Mouse (Mus musculus): Measurements from ENCODE around the gene Zfp518a. TPM values are rescaled to one million over a fixed set of nuclear protein-coding genes. Genes with fewer than 3 reads are reported as not detected.

Gene Zfp518a
- polyA plus RNA-seq (2012; rRNA removed) = 6.6 and 6.8 TPM in 2 replicates

DNA sequence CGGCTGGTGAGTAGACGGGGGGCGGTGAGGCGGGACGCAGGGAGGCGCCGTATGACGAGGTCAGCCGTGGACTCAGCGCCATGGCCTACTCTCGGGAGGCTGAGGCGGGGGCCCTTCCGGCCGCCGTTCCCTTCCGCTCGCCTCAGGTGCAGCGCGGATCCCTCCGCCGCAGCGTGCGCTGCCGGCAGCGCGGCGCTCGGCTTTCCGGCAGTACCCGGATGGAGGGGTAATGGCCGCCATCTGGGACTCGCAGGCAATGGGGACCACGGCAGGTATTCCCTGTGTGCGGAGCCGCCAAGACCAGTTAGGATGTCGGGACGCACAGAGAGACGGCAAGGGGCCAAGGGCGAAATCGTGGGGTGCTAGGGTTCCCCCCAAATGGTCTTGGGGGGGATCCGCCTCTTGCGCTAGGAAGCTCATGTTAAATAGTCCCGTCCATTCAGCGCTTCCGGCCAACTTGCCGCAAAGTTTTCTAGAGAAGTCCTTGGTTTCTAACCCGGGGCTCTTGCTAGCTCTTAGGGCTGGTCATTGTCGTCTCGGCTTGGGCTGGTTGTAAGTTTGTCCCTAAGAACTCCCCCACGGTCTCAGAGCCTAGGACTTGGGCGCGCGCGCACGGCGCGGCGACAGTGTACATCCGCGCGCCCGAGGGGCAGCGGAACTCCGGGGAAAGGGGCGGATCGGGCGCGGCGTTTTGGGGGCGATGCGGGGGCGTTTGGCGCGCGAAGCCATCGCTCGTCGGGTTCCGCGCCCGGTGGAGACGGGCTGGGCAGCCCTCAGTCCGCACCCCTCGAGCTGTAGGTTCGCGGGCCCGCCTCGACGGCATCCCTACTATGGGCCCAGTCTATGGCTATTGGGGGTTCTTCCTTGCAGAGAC is at the start of gene Zfp518a:
Gene Zfp518a, plus strand, starts transcription at position 187 of the 874 bp plus-strand sequence.
- TF ChIP-seq CTCF (IDR thresholded peaks at IDR 0.05; ENCODE audit: borderline replicate concordance, extremely low read depth, insufficient read depth, insufficient read length) = no peak
- peak; percentile 88 for TF ChIP-seq POLR2A (IDR thresholded peaks at IDR 0.05; ENCODE audit: borderline replicate concordance, extremely low read depth, insufficient read depth, insufficient read length, poor library complexity, severe bottlenecking)
- peak; percentile 98 for DNase-seq (ENCODE audit: low read depth)

DNA sequence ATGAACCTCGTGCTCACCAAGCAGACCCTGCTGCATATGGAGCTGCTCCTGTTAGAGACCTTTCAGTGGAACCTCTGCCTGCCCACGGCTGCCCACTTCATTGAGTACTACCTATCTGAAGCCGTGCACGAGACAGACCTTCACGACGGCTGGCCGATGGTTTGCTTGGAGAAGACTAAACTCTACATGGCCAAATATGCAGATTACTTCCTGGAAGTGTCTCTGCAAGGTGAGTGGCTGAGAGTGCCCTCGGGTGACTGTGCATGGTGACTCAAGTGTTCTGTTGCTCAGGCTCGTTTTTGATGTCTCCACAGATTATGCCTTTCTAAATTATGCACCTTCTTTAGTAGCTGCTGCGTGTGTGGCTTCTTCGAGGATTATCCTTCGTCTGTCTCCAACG is 49.8 kb upstream of the Zfp518a start:
- no peak for DNase-seq (ENCODE audit: low read depth)
- TF ChIP-seq POLR2A (IDR thresholded peaks at IDR 0.05; ENCODE audit: borderline replicate concordance, extremely low read depth, insufficient read depth, insufficient read length, poor library complexity, severe bottlenecking) = no peak
- no peak for TF ChIP-seq CTCF (IDR thresholded peaks at IDR 0.05; ENCODE audit: borderline replicate concordance, extremely low read depth, insufficient read depth, insufficient read length)

DNA sequence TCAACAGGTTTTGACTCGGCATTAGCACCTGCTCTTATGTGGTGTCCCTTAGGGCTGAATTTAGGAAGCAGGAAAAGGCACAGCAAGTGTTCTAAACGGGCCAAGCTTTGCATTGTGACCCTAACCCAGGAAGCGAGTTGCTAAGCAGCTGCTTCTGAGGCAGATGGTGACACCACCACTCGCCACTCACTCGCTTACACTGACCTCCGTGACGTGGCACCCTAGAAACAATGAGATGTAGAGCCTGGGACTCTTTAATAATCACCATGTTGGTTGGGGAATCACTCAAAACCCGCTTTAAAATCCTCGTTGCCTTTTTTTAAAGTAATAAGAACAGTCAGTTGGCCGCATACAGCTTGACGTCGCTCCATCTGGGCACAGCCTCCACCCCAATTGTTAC is 45.1 kb upstream of the Zfp518a start:
- no peak for TF ChIP-seq POLR2A (IDR thresholded peaks at IDR 0.05; ENCODE audit: borderline replicate concordance, extremely low read depth, insufficient read depth, insufficient read length, poor library complexity, severe bottlenecking)
- TF ChIP-seq CTCF (IDR thresholded peaks at IDR 0.05; ENCODE audit: borderline replicate concordance, extremely low read depth, insufficient read depth, insufficient read length) = no peak
- DNase-seq (ENCODE audit: low read depth) = no peak

DNA sequence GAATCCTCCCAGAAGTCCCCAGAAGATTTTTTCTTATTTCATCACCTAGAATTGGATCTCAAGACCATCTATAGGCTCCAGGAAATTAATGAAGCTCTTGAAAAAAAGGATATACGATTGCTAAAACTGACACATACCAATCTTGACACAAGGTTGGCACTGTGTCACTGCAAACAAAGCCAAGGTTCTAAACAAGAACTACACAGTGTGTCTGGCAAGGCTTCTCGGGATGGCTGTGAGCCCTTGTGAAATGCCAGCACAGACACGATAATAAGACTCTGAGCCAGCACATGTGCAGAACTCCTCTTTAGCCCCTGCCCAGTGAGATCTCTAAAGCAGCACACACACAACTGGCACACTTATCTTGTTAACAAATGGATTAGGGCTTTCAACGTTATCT is 35.0 kb upstream of the Zfp518a start:
- DNase-seq (ENCODE audit: low read depth) = peak; percentile 62
- TF ChIP-seq CTCF (IDR thresholded peaks at IDR 0.05; ENCODE audit: borderline replicate concordance, extremely low read depth, insufficient read depth, insufficient read length) = no peak
- TF ChIP-seq POLR2A (IDR thresholded peaks at IDR 0.05; ENCODE audit: borderline replicate concordance, extremely low read depth, insufficient read depth, insufficient read length, poor library complexity, severe bottlenecking) = no peak

DNA sequence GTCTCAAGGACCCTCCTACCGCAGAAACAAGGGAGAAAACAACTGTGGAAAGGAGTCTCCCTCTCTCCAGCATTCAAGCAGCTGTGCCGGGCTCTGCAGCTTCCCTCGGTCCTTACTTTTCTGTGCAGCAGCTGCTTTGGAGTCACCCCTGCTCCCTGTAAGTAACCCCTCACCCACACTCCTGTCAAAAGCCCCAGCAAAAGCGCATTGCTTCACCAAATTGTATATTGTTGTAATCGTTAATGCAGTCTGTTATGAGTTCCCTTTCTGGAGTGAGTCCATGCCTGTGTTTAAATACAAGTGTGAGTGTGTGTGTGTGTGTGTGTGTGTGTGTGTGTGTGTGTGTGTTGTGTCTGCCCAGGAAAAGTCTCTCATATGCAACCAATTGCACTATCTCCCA is 26.2 kb upstream of the Zfp518a start:
- DNase-seq (ENCODE audit: low read depth) = no peak
- TF ChIP-seq CTCF (IDR thresholded peaks at IDR 0.05; ENCODE audit: borderline replicate concordance, extremely low read depth, insufficient read depth, insufficient read length) = no peak
- no peak for TF ChIP-seq POLR2A (IDR thresholded peaks at IDR 0.05; ENCODE audit: borderline replicate concordance, extremely low read depth, insufficient read depth, insufficient read length, poor library complexity, severe bottlenecking)

DNA sequence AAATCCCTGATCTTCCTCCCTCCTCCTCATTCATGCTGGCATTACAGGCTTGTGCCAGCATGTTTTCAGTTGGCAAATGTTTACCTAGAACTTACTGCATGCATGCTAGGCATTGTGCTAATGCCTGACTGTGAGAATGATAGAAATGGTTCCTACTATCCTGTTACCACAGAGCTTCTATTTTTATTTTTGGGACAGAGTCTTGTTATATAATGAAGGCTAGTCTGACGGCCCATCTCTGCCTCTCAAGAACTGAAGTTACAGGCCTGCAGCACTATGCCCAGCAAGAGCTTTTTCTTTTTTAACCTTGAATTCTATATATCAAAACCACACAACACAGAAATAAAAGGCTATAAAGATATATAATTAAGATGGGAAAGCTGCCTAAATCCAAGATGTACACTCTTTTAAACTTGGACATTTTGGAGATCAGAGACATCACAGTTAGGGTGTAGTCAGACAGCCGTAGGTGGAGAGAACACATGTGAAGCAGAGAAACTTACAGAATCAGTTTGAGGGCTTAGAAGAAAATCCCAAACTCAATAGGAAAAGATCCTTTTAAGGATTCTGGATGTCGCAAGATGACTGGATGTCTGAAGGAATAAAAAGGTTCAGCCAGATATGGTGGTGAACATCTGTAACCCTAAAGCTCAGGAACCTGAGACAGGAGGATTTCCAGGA is 24.9 kb upstream of the Zfp518a start:
- no peak for TF ChIP-seq POLR2A (IDR thresholded peaks at IDR 0.05; ENCODE audit: borderline replicate concordance, extremely low read depth, insufficient read depth, insufficient read length, poor library complexity, severe bottlenecking)
- no peak for TF ChIP-seq CTCF (IDR thresholded peaks at IDR 0.05; ENCODE audit: borderline replicate concordance, extremely low read depth, insufficient read depth, insufficient read length)
- no peak for DNase-seq (ENCODE audit: low read depth)

DNA sequence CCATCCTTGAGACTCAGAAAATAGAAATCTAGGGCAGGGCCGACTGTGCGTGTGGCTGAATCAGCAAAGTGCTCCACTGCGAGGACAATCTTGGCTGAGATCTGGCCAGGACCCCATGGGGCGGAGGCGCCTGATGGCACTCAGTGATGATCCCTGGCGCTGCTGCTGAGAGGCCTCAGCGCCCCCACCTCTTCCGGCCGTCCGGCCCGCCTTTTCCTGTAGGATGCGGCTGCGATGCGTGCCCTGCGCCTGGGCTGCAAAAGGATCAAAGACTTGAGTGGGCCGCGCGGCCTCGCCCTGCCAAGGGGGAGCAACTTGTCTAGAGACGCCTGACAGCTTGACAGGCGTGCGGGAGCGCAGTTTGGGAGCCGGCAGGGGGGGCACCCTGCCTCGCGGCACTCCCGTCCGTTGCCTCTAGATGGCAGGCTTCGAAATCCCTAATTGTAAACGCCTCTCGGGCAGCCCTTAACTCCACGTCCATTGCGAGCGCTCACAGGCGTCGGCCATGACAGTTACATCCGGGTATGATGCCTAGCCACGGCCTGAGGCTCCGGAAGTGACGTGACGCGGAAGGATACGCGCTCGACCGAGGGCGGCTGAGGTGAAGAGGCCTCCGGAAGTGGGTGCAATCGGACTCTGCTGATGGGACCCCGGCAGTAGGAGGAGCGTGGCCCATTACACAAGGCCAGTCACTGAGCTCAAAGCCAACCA is 21.4 kb upstream of the Zfp518a start:
- TF ChIP-seq CTCF (IDR thresholded peaks at IDR 0.05; ENCODE audit: borderline replicate concordance, extremely low read depth, insufficient read depth, insufficient read length) (peak; percentile 58), POLR2A (IDR thresholded peaks at IDR 0.05; ENCODE audit: borderline replicate concordance, extremely low read depth, insufficient read depth, insufficient read length, poor library complexity, severe bottlenecking) (peak; percentile 38; the same call in 1 of the 2 replicates)

DNA sequence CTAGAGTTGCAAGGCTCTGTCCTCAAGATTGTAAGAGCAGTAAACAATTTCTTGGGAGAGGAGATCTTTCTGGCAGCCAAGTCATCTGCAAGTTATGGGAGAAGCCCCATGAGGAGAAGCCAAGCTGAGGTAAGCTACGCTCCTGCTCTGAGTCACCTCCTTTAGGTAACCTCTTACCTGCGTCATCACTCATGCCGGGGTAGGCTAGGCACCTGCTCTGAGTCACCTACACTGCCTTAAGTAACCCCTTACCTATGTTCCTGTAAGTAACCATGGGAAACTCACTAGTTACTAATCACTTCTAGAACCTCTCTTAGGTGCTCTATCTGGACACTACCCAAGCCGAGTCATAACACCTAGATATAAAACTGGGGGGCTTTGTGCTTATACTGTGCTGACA is 12.8 kb upstream of the Zfp518a start:
- TF ChIP-seq POLR2A (IDR thresholded peaks at IDR 0.05; ENCODE audit: borderline replicate concordance, extremely low read depth, insufficient read depth, insufficient read length, poor library complexity, severe bottlenecking) (no peak), CTCF (IDR thresholded peaks at IDR 0.05; ENCODE audit: borderline replicate concordance, extremely low read depth, insufficient read depth, insufficient read length) (no peak)
- no peak for DNase-seq (ENCODE audit: low read depth)

More for the DNA sequence above, 21.4 kb upstream of the Zfp518a start:
- DNase-seq (ENCODE audit: low read depth) = peak; percentile 99

DNA sequence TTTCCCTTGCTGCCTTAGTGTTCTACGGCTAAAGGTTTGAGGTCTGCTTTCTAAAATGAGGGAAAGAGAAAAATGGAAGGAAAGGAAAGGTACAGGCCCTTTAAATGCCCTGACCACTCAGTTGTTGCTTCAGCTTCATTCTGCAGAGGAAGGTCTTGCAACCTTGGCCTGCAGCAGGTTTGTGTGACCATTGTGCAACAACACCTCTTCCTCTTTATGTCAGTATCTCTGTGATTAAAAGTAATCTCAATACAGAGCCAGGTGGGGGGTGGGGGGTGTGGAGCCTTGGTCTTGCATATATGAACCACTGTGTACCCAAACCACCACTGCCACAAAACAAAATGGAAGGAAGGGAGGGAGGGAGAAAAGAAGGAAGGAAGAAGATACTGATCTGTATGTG is 5.6 kb upstream of the Zfp518a start:
- no peak for DNase-seq (ENCODE audit: low read depth)
- TF ChIP-seq CTCF (IDR thresholded peaks at IDR 0.05; ENCODE audit: borderline replicate concordance, extremely low read depth, insufficient read depth, insufficient read length) (no peak), POLR2A (IDR thresholded peaks at IDR 0.05; ENCODE audit: borderline replicate concordance, extremely low read depth, insufficient read depth, insufficient read length, poor library complexity, severe bottlenecking) (no peak)

DNA sequence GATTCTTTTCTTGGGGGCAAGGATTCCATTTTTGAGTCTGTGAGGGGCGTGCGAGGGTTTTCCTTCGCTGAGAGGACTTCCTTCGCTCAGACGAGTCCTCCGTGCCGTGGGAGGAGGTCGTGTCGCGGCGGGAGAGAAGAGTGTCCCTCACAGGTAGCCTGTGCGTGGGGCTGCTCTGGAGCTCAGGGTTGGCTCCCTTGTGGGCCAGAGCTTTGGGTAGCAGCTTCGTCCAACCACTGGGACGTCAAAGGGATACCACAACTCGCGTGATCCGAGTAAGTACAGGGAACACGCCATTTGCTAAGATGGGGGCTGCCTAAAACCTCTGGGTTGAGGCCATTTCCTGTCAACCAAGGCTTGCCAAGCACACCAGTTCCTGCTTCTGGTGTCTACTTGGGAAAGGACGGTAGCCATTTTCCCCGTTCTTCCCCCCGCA is 416 bp upstream of the Zfp518a start:
- DNase-seq (ENCODE audit: low read depth) = no peak

DNA sequence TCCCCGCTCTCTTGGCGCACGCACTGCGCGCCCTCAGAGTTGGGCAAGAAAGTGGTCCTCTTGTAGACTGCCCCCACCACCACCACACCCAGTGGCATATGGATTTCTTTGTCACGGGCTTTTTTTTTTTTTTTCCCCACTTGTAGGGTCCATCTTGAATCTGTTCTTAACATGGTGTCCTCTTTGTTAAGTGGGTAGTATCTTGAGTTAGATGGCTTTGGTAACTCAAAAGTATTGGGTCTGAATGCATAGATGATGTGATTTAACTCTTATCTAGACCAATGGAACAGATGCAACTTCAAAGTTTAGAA is 843 bp downstream of the Zfp518a start:
- TF ChIP-seq CTCF (IDR thresholded peaks at IDR 0.05; ENCODE audit: borderline replicate concordance, extremely low read depth, insufficient read depth, insufficient read length) (no peak), POLR2A (IDR thresholded peaks at IDR 0.05; ENCODE audit: borderline replicate concordance, extremely low read depth, insufficient read depth, insufficient read length, poor library complexity, severe bottlenecking) (no peak)
- no peak for DNase-seq (ENCODE audit: low read depth)

More for the DNA sequence above, 416 bp upstream of the Zfp518a start:
- TF ChIP-seq CTCF (IDR thresholded peaks at IDR 0.05; ENCODE audit: borderline replicate concordance, extremely low read depth, insufficient read depth, insufficient read length) (no peak), POLR2A (IDR thresholded peaks at IDR 0.05; ENCODE audit: borderline replicate concordance, extremely low read depth, insufficient read depth, insufficient read length, poor library complexity, severe bottlenecking) (no peak)

Data from brain, embryonic 14.5 days (tissue).